Mouse (Mus musculus) heart, postnatal 0 days (tissue): Measurements from ENCODE around the gene Casc3. TPM values are rescaled to one million over a fixed set of nuclear protein-coding genes. Genes with fewer than 3 reads are reported as not detected.

Source experiments
- ATAC-seq: fragments of 200-750 bp; cut with Nextera tagmentation; 2 replicates; pipeline ENCODE4 v1.8.0; 2017; ENCODE audit warnings: low read depth, moderate number of reproducible peaks, moderate library complexity; ENCODE audit not compliant: insufficient read depth
- DNase-seq: peaks from one replicate; pipeline ENCODE4 v3.0.0-alpha.2; 2016; ENCODE audit warnings: low spot score
- H3K27ac ChIP-seq: fragments of 300-500 bp; sonication (generic); 2 replicates; pipeline ENCODE4 v1.5.1; 2014; ENCODE audit warnings: low read depth, mild to moderate bottlenecking
- H3K27me3 ChIP-seq: fragments of 300-500 bp; sonication (generic); 2 replicates; pipeline ENCODE4 v1.6.1; 2014; ENCODE audit warnings: low read length, mixed read lengths; ENCODE audit not compliant: control insufficient read depth, insufficient read depth
- H3K36me3 ChIP-seq: fragments of 300-500 bp; sonication (generic); replicated peaks from 2 replicates; pipeline ENCODE4 v1.6.1; 2014; ENCODE audit warnings: low read length, mixed read lengths; ENCODE audit not compliant: control insufficient read depth, insufficient read depth
- H3K4me1 ChIP-seq: fragments of 300-500 bp; sonication (generic); 2 replicates; pipeline ENCODE4 v1.6.1; 2014; ENCODE audit warnings: antibody characterized with exemption; ENCODE audit not compliant: control insufficient read depth, insufficient read depth
- H3K4me2 ChIP-seq: fragments of 300-500 bp; sonication (generic); 2 replicates; pipeline ENCODE4 v1.6.1; 2014; ENCODE audit warnings: low read depth, mild to moderate bottlenecking, low read length, moderate library complexity
- H3K4me3 ChIP-seq: fragments of 300-500 bp; sonication (generic); 2 replicates; pipeline ENCODE4 v1.5.1; 2014; ENCODE audit warnings: low read depth, low read length
- H3K9ac ChIP-seq: fragments of 300-500 bp; sonication (generic); replicated peaks from 2 replicates; pipeline ENCODE4 v1.6.1; 2014; ENCODE audit warnings: low read depth, low read length, mixed read lengths
- H3K9me3 ChIP-seq: fragments of 300-500 bp; sonication (generic); replicated peaks from 2 replicates; pipeline ENCODE4 v1.6.1; 2016; ENCODE audit warnings: low read length; ENCODE audit not compliant: control insufficient read depth
- CTCF ChIP-seq: IDR thresholded peaks from 2 replicates; pipeline ENCODE4 v1.5.1; 2016; ENCODE audit warnings: antibody characterized with exemption, control low read depth, low read depth
- EP300 ChIP-seq: IDR thresholded peaks from 2 replicates; pipeline ENCODE4 v1.6.1; 2016; ENCODE audit warnings: antibody characterized with exemption, low read depth
- WGBS: fragments of 180-500 bp; shearing (Covaris S2); extraction: QIAGEN DNeasy Blood & Tissue Kit; methylation state at CpG from one replicate; pipeline ENCODE4 v1.1.7; 2014; 5-methylcytosine and 5-hydroxymethylcytosine counted together
- polyA plus RNA-seq: library from polyadenylated mRNA; unstranded; fragments of >200 nt; fragmentation: Nextera tagmentation; extraction: Ambion mirVana; gene quantifications from 2 replicates; pipeline ENCODE4 v1.2.1, GENCODE M21; 2015
- total RNA-seq: library from RNA; depleted of rRNA; stranded (reverse); fragments of >200 nt; gene quantifications from 2 replicates; pipeline ENCODE4 v1.2.3, GENCODE M21; 2014; ENCODE audit warnings: low replicate concordance

The Casc3 gene
- total and polyA plus RNA-seq, 2 experiments from 2014 or later: 6.8 to 11.9 TPM

DNA sequence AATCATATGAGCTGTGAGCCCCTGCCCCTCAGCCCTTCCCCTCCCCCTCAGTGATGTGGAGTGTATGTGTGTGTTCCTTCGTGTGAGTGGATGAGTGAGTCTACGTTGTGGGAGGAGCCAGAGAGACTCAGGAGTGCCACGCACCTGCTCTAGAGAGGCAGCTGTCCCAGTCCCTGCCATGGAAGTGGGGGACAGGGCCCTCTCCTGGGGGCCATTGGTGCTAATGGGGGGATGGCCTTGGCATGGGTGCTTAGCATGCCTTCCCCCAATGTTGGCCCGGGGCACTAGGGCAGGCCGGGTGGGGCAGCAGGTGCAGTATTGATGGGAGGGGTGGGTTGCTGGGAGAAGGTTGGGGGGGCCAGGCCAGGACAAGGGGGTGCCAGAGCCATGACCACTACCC lies 37.9 kb upstream of the Casc3 start:
- TF ChIP-seq CTCF (no peak), EP300 (no peak)
- no peak for DNase-seq
- no peak for ATAC-seq
- peak overlapping the region; percentile 93 for H3K27ac ChIP-seq
- H3K4me1 ChIP-seq: peaks cover 60% of the 10 kb centered on the region
- H3K4me3 ChIP-seq: no peak overlapping the region
- 0 out of 2 replicates have a peak overlapping the region, but pooled peaks have one; percentile 13 for H3K4me2 ChIP-seq
- peaks cover 69% of the 10 kb centered on the region for H3K36me3 ChIP-seq
- 46% methylated on average over 4 of the region's 5 CpGs for WGBS
- no peaks in the 10 kb centered on the region for H3K27me3 ChIP-seq
- H3K9me3 ChIP-seq: no peaks in the 10 kb centered on the region
- H3K9ac ChIP-seq: no peak overlapping the region

DNA sequence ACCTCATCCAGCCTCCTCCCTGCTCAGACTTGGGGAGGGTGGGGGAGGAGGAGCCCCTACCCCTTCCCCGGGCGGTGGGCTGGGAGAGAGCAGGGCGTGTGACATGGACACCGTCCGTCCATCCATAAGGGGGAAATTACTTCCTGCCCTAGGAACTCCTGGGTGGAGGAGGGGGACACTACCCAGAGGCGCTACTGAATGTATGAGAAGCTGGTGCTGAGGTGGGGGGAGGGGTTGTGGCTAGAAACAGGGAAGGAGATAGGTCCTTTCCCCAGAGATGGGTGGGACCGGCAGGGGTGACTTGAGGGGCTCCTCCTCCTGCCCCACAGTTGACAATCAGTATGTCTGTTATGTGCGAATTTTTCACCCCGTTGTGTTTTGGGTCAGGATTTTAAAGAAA lies 37.4 kb upstream of the Casc3 start:
- WGBS: 18% methylated on average over 9 of the region's 9 CpGs
- Histone ChIP-seq H3K36me3 (peaks cover 66% of the 10 kb centered on the region), H3K4me2 (0 out of 2 replicates have a peak overlapping the region, but pooled peaks have one; percentile 13), H3K9me3 (no peaks in the 10 kb centered on the region), H3K27ac (peak overlapping the region; percentile 93), H3K4me3 (no peak overlapping the region), H3K4me1 (peaks cover 61% of the 10 kb centered on the region), H3K9ac (no peak overlapping the region), H3K27me3 (no peaks in the 10 kb centered on the region)
- ATAC-seq (no peak; the same call in 1 of the 2 replicates), DNase-seq (peak; percentile 47)
- TF ChIP-seq CTCF (no peak), EP300 (no peak)

DNA sequence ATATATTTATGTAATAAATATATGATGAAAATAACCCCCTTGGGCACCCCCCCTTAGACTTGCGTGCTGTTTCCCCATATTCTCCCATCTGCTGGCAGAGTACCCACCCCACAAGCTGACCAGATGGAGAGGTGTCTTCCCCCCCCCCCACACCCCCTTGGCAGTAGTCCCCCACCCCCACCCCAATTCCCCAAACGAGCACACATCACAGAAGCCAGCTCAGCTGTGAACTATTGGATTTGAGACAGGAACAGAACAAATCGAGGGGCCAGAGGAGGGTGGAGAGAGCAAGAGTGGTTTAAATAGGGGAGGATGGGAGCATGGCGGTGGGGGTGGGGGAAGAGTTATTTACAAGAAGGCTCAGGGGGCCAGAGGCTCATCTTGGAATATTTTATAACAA lies 37.0 kb upstream of the Casc3 start:
- no peak for ATAC-seq

DNA sequence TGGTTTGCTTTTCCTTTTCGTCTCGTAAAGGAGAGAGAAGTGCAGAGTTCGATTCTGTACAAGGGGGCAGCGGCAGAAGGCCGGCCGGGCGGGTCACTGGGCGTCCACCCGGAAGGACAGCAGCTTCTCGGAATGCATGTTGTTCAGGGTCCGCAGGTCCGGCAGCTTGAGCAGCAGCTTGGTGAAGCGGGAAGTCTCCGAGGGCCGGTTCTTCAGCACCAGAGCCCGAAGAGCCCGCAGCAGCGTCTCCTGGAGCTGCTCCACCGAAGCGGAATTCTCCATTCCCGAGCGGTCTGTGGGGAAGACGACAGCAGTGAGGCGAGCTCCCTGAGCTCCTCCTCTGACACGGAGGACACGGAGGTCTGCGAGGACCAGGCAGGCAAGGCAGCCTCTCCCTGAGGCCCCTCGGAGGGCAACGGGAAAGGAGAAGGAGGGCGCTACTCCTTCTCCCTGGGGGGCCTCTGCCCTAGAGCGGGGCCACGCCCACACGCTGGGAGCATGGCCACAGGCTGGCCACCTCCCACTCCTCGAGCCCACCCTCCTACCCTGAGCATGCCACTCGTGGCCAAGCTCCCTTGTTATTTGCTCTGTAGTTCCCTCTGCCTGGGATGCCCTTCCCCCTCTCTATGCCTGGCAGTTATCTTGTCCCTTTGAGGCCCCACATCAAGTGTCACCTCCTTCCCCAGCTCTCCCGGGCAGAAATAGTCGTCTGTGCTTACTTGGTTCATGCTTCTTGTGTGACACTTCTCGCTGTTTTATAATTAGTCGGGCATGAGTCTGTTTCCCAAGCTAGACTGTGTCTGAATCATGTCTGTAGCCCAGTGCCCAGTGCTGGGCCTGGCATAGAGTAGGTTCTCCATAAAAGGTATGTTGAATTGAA lies 36.3 kb upstream of the Casc3 start:
- Histone ChIP-seq H3K9ac (peak overlapping the region; percentile 47), H3K36me3 (peaks cover 59% of the 10 kb centered on the region), H3K27ac (peak overlapping the region; percentile 93), H3K4me3 (peak overlapping the region; percentile 22), H3K27me3 (no peaks in the 10 kb centered on the region), H3K9me3 (no peaks in the 10 kb centered on the region), H3K4me2 (peak overlapping the region; percentile 52), H3K4me1 (peaks cover 61% of the 10 kb centered on the region)
- DNase-seq: peak; percentile 11
- ATAC-seq: peak; percentile 12
- WGBS: 18% methylated on average over 35 of the region's 39 CpGs
- peak; percentile 64 for TF ChIP-seq EP300
- no peak for TF ChIP-seq CTCF

More for the DNA sequence above, 37.0 kb upstream of the Casc3 start:
- peaks cover 65% of the 10 kb centered on the region for H3K36me3 ChIP-seq
- TF ChIP-seq CTCF (no peak), EP300 (no peak)
- H3K9ac ChIP-seq: peak overlapping the region; percentile 47
- no peak for DNase-seq
- WGBS: 18% methylated on average over 4 of the region's 4 CpGs
- peak overlapping the region; percentile 22 for H3K4me3 ChIP-seq
- peaks cover 61% of the 10 kb centered on the region for H3K4me1 ChIP-seq
- H3K9me3 ChIP-seq: no peaks in the 10 kb centered on the region
- H3K27ac ChIP-seq: peak overlapping the region; percentile 93
- no peaks in the 10 kb centered on the region for H3K27me3 ChIP-seq
- H3K4me2 ChIP-seq: peak overlapping the region; percentile 52

DNA sequence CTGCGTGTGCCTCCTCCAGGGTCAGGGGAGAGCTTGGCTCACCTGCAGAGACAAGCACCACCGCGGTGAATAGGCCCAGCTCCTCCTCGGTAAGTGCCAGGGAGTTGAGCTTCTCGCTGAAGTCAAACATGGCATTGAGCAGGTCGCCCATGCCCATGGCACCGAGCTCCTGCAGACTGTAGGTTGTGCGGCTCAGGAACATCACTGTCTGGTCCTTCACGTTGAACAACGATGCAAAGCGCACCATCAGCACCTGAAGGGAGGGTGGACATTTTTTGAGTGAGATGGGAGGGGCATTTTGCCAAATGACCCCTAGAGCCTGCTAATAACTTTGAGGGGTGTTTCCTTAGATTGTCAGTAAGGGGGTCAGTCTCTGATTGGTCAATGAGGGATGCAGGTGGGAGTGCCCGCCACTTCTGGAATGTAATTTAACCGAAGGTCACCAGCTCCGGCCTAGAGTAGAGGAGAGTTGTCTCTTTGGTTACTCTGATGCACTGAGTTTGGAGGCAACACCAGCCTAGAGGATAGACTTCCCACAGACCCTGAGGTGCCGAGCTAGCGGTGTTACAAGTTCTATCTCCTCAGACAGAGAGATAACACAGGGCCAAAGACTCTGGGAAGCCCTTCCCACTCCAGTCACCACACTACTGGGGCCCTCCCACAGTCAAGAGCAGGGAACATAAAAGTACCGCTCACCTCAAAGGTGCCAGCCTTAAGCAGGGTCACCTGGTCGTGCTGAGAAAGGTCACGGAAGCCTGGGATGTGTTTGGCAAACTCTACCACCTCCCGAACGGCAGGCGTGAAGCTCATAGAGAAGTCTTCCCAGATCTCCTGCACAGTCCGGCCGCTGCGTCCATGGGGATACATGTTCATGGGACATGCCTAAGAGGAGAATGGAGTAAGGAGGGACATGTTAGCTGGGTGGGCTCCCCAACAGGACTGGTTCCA lies 35.4 kb upstream of the Casc3 start:
- H3K27ac ChIP-seq: peak overlapping the region; percentile 93
- peaks cover 64% of the 10 kb centered on the region for H3K4me1 ChIP-seq
- DNase-seq (no peak), ATAC-seq (no peak)
- no peak overlapping the region for H3K4me2 ChIP-seq
- no peak overlapping the region for H3K9ac ChIP-seq
- H3K27me3 ChIP-seq: no peaks in the 10 kb centered on the region
- peaks cover 50% of the 10 kb centered on the region for H3K36me3 ChIP-seq
- H3K9me3 ChIP-seq: no peaks in the 10 kb centered on the region
- H3K4me3 ChIP-seq: no peak overlapping the region
- 61% methylated on average over 25 of the region's 25 CpGs for WGBS
- TF ChIP-seq CTCF (no peak), EP300 (no peak)
